8 mouse cellular contexts compared by ENCODE assay signal in the genomic region with DNA sequence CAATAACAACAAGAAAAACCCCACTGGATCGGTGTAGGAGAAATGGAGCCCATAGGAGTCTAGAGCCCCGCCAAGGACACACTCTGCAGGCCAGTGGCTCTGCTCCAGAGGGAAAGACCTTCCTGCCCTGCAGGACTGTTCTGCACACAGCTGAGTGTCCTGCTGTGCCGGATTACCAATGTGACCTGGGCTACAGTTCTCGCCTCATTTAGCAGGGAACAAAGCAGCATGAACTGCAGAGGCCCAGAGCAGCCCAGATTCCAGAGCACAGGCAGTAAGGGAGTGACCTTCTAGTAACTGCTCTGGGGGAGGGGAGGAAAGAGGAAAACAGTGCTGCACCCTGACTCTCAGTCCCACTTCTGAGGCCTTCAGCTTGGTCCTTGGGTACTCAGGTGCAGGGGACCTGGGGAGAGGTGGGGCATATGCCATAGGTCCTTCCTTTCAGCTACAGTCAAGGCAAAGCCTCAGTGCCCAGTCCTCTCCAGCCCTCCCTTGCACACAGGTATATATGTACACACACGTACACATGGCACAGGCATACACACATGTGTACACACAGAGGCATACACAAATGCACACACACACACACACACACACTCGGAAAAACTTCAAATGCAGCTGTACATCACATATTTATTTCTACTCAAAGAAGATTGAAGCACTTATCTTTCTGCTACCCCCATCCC.
DNase-seq lines count a peak whose midpoint lies in the region; ATAC-seq and TF ChIP-seq lines count a peak whose summit lies in the region.

No protein-coding gene starts in this region.

- ATAC-seq in heart, embryonic 13.5 days (ENCODE audit: extremely low read depth, insufficient number of reproducible peaks, low FRiP score, low TSS enrichment) = peak; percentile 59; the same call in 1 of the 2 replicates
- peak; percentile 47; the same call in 1 of the 2 replicates for ATAC-seq in stomach, embryonic 16.5 days (ENCODE audit: insufficient read depth, low FRiP score)

- no peaks in the 10 kb centered on the region for H3K36me3 ChIP-seq in heart, embryonic 13.5 days
- H3K36me3 ChIP-seq in stomach, embryonic 16.5 days (ENCODE audit: control insufficient read depth, insufficient read depth, low read length) = no peaks in the 10 kb centered on the region

- TF ChIP-seq CTCF in gastrocnemius, adult 2 months (IDR thresholded peaks at IDR 0.05) = no peak

- H3K9me3 ChIP-seq in heart, embryonic 13.5 days = no peaks in the 10 kb centered on the region
- no peaks in the 10 kb centered on the region; the same call in 1 of the 2 replicates for H3K9me3 ChIP-seq in stomach, embryonic 16.5 days (replicated peaks; ENCODE audit: control insufficient read depth, low read length)

- DNase-seq in adrenal gland, adult 2 months = peak; percentile 61
- no peak for DNase-seq in adrenal gland, adult 8-10 months
- peak; percentile 59 to 71 for DNase-seq in cerebellum, postnatal 25 days
- peak; percentile 73 to 92 for DNase-seq in kidney, postnatal 25 days
- DNase-seq in gastrocnemius, adult 2 months = no peak
- no peak for DNase-seq in layer of hippocampus, postnatal 25 days (ENCODE audit: extremely low spot score in 1 of 2, low spot score in 1 of 2)

- no peaks in the 10 kb centered on the region for H3K27me3 ChIP-seq in heart, embryonic 13.5 days (replicated peaks)
- H3K27me3 ChIP-seq in stomach, embryonic 16.5 days (ENCODE audit: control insufficient read depth, insufficient read depth, low read length) = no peaks in the 10 kb centered on the region

- H3K27ac ChIP-seq in heart, embryonic 13.5 days (replicated peaks) = peak overlapping the region; percentile 85
- no peak overlapping the region for H3K27ac ChIP-seq in stomach, embryonic 16.5 days (ENCODE audit: low read length)
- no peak overlapping the region for H3K27ac ChIP-seq in gastrocnemius, adult 2 months

- H3K4me1 ChIP-seq in heart, embryonic 13.5 days = peaks cover 43% of the 10 kb centered on the region
- H3K4me1 ChIP-seq in stomach, embryonic 16.5 days (ENCODE audit: control insufficient read depth, insufficient read depth, low read length) = peaks cover 5% of the 10 kb centered on the region; the same call in 1 of the 2 replicates

- 43% methylated on average over 6 of the region's 6 CpGs for WGBS in heart, embryonic 13.5 days
- WGBS in stomach, embryonic 16.5 days = 63% methylated on average over 6 of the region's 6 CpGs

- intact Hi-C loops in gastrocnemius, adult 2 months (cut with DNase I) = no loop called here

- H3K4me3 ChIP-seq in heart, embryonic 13.5 days = no peak overlapping the region
- no peak overlapping the region for H3K4me3 ChIP-seq in stomach, embryonic 16.5 days (replicated peaks; ENCODE audit: low read length)
- no peak overlapping the region for H3K4me3 ChIP-seq in gastrocnemius, adult 2 months

- H3K4me2 ChIP-seq in heart, embryonic 13.5 days = 0 out of 2 replicates have a peak overlapping the region, but pooled peaks have one; percentile 2
- no peak overlapping the region for H3K4me2 ChIP-seq in stomach, embryonic 16.5 days (ENCODE audit: low read depth, low read length)

- peak overlapping the region; percentile 61; the same call in 1 of the 2 replicates for H3K9ac ChIP-seq in heart, embryonic 13.5 days
- no peak overlapping the region for H3K9ac ChIP-seq in stomach, embryonic 16.5 days (ENCODE audit: low read length)

Comparison
In these comparisons a context has a peak if more than half of its experiments do, and no peak if none do; other contexts are left out.
1. DNase-seq: peak in adrenal gland, adult 2 months (single experiment), cerebellum, postnatal 25 days (2 of 2) and kidney, postnatal 25 days (2 of 2); none in adrenal gland, adult 8-10 months (single experiment), gastrocnemius, adult 2 months (single experiment) and layer of hippocampus, postnatal 25 days (0 of 2).